Mouse (Mus musculus) cortical plate, adult 2 months (tissue): Measurements from ENCODE around the gene Flywch1.

ENCODE experiments used
- CTCF ChIP-seq: fragments of 200-500 bp; IDR thresholded peaks from 2 replicates; pipeline ENCODE4 v1.5.1; 2011; ENCODE audit warnings: mild to moderate bottlenecking, control low read depth, low read length; ENCODE audit not compliant: insufficient read depth; ENCODE audit errors: extremely low read depth
- POLR2A ChIP-seq: fragments of 200-500 bp; IDR thresholded peaks from 2 replicates; pipeline ENCODE4 v1.6.1; 2011; ENCODE audit warnings: mild to moderate bottlenecking, low read length, control low read depth; ENCODE audit not compliant: insufficient read depth; ENCODE audit errors: extremely low read depth

DNA sequence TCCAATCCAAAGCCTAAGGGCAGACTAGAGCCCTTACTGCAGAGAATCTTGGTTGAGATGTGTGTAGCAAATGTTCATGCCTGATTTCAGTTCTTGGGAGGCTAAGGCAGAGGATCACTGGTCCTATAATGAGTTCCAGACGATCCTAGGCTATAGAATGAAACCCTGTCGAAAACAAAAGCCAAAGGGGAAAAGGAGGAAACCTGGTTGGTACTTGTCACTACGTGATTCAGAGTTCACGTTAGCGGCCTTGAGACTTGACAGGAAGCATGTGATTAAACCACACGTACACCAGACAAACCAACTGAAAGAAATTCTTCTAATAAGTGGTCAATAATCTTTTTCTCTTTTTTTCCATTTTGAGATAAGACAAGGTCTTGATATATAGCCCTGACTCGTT lies 25.9 kb upstream of the Flywch1 start:
- no peak for TF ChIP-seq POLR2A
- no peak for TF ChIP-seq CTCF
